Mouse (Mus musculus) heart, postnatal 0 days (tissue): ENCODE data around the gene Pigu. TPM values are rescaled to one million over a fixed set of nuclear protein-coding genes. Genes with fewer than 3 reads are reported as not detected.

Source experiments
- ATAC-seq: fragments of 200-750 bp; cut with Nextera tagmentation; 2 replicates; pipeline ENCODE4 v1.8.0; 2017; ENCODE audit warnings: low read depth, moderate number of reproducible peaks, moderate library complexity; ENCODE audit not compliant: insufficient read depth
- DNase-seq: peaks from one replicate; pipeline ENCODE4 v3.0.0-alpha.2; 2016; ENCODE audit warnings: low spot score
- H3K27ac ChIP-seq: fragments of 300-500 bp; sonication (generic); 2 replicates; pipeline ENCODE4 v1.5.1; 2014; ENCODE audit warnings: low read depth, mild to moderate bottlenecking
- H3K27me3 ChIP-seq: fragments of 300-500 bp; sonication (generic); 2 replicates; pipeline ENCODE4 v1.6.1; 2014; ENCODE audit warnings: low read length, mixed read lengths; ENCODE audit not compliant: control insufficient read depth, insufficient read depth
- H3K36me3 ChIP-seq: fragments of 300-500 bp; sonication (generic); replicated peaks from 2 replicates; pipeline ENCODE4 v1.6.1; 2014; ENCODE audit warnings: low read length, mixed read lengths; ENCODE audit not compliant: control insufficient read depth, insufficient read depth
- H3K4me1 ChIP-seq: fragments of 300-500 bp; sonication (generic); 2 replicates; pipeline ENCODE4 v1.6.1; 2014; ENCODE audit warnings: antibody characterized with exemption; ENCODE audit not compliant: control insufficient read depth, insufficient read depth
- H3K4me2 ChIP-seq: fragments of 300-500 bp; sonication (generic); 2 replicates; pipeline ENCODE4 v1.6.1; 2014; ENCODE audit warnings: low read depth, mild to moderate bottlenecking, low read length, moderate library complexity
- H3K4me3 ChIP-seq: fragments of 300-500 bp; sonication (generic); 2 replicates; pipeline ENCODE4 v1.5.1; 2014; ENCODE audit warnings: low read depth, low read length
- H3K9ac ChIP-seq: fragments of 300-500 bp; sonication (generic); replicated peaks from 2 replicates; pipeline ENCODE4 v1.6.1; 2014; ENCODE audit warnings: low read depth, low read length, mixed read lengths
- H3K9me3 ChIP-seq: fragments of 300-500 bp; sonication (generic); replicated peaks from 2 replicates; pipeline ENCODE4 v1.6.1; 2016; ENCODE audit warnings: low read length; ENCODE audit not compliant: control insufficient read depth
- CTCF ChIP-seq: IDR thresholded peaks from 2 replicates; pipeline ENCODE4 v1.5.1; 2016; ENCODE audit warnings: antibody characterized with exemption, control low read depth, low read depth
- EP300 ChIP-seq: IDR thresholded peaks from 2 replicates; pipeline ENCODE4 v1.6.1; 2016; ENCODE audit warnings: antibody characterized with exemption, low read depth
- WGBS: fragments of 180-500 bp; shearing (Covaris S2); extraction: QIAGEN DNeasy Blood & Tissue Kit; methylation state at CpG from one replicate; pipeline ENCODE4 v1.1.7; 2014; 5-methylcytosine and 5-hydroxymethylcytosine counted together
- microRNA counts: library from miRNA; unstranded; fragments of <30 nt; microRNA quantifications from one replicate; lab custom pipeline; 2015
- microRNA-seq: library from miRNA; unstranded; fragments of <30 nt; microRNA quantifications from one replicate; pipeline ENCODE4, GENCODE M21; 2016
- polyA plus RNA-seq: library from polyadenylated mRNA; unstranded; fragments of >200 nt; fragmentation: Nextera tagmentation; extraction: Ambion mirVana; gene quantifications from 2 replicates; pipeline ENCODE4 v1.2.1, GENCODE M21; 2015
- total RNA-seq: library from RNA; depleted of rRNA; stranded (reverse); fragments of >200 nt; gene quantifications from 2 replicates; pipeline ENCODE4 v1.2.3, GENCODE M21; 2014; ENCODE audit warnings: low replicate concordance; rRNA removed

Gene Pigu
- total and polyA plus RNA-seq, 2 experiments from 2014 or later = 43.3 to 43.7 TPM

GRCm38 (mm10) chr2:155236362-155236992 is 120.8 kb downstream of the Pigu start, which contains the start of gene Dynlrb1:
Dynlrb1 (plus strand) TSS chr2:155236533.
- peaks cover 25% of the 10 kb centered on the region for H3K4me1 ChIP-seq
- peak within 1 kb of the TSS; percentile 87 for H3K9ac ChIP-seq
- no peaks in the 10 kb centered on the region for H3K27me3 ChIP-seq
- peak; percentile 95 for DNase-seq
- H3K9me3 ChIP-seq = no peaks in the 10 kb centered on the region
- peak; percentile 99 for ATAC-seq
- peak within 1 kb of the TSS; percentile 94 for H3K4me3 ChIP-seq
- H3K27ac ChIP-seq = peak within 1 kb of the TSS; percentile 87
- WGBS = 0% methylated on average over 50 of the region's 50 CpGs
- 0 out of 2 replicates have a peak, but pooled peaks cover 7% of the 10 kb centered on the region for H3K36me3 ChIP-seq
- peak within 1 kb of the TSS; percentile 79 for H3K4me2 ChIP-seq
- TF ChIP-seq EP300 (no peak), CTCF (no peak)

DNA sequence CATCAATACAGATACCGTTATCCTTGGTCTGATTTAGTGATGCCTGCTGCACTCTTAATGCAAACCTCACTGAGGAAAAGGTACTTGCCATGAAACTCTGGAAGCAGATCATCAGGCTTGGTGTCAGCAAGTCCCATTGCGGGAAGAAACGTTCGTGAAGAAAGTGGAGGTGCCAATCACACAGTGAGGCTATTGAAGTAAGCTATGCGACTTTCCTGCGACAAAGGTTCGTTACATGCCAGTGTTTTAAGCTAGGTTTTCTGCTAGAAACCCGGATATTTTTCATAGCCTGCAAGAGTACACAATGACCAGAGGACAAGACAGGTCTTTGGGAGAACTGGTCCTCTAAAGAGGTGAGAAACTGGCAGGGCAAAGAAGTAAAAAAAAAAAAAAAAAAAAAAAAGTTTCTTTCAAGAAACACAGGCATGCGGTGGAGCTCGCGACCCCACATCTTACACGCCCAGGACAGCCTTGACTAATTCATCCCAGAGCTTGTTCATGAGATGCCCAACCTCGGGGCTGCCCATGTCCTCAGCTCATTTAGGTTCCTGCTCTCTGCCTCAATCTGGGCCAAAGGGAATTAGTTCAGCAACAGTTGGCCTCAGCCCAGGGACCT is 121.4 kb downstream of the Pigu start:
- 8% methylated on average over 13 of the region's 13 CpGs for WGBS
- DNase-seq = no peak

More for the DNA sequence above, 121.4 kb downstream of the Pigu start:
- peak overlapping the region; percentile 79 for H3K4me2 ChIP-seq
- H3K4me1 ChIP-seq = peaks cover 25% of the 10 kb centered on the region
- no peaks in the 10 kb centered on the region for H3K9me3 ChIP-seq
- peak overlapping the region; percentile 94 for H3K4me3 ChIP-seq
- no peak for TF ChIP-seq CTCF
- TF ChIP-seq EP300 = no peak
- peak; percentile 85 for ATAC-seq
- 0 out of 2 replicates have a peak, but pooled peaks cover 4% of the 10 kb centered on the region for H3K36me3 ChIP-seq
- H3K27me3 ChIP-seq = no peaks in the 10 kb centered on the region
- H3K9ac ChIP-seq = peak overlapping the region; percentile 87
- H3K27ac ChIP-seq = peak overlapping the region; percentile 87

MicroRNAs encoded within 50 kb of the gene (microRNA counts, 519-probe panel; counts per million panel counts)
- microRNA mmu-miR-695 (lab: Ali Mortazavi, UCI) = not detected

Small RNA genes within 50 kb of the gene (microRNA-seq; reads per million reads assigned to microRNA genes)
- gene Mir695 = not detected

Other genes with a start within 250 kb of the Pigu start
- 28.8 and 31.9 TPM in 2 replicates for gene Itch, start 223.9 kb downstream of the Pigu start, total RNA-seq
- 19.9 and 20.5 TPM in 2 replicates for gene Itch, start 223.9 kb downstream of the Pigu start, polyA plus RNA-seq
- gene Dynlrb1, start 120.9 kb downstream of the Pigu start, total RNA-seq = 159 and 215 TPM in 2 replicates
- 423 and 444 TPM in 2 replicates for gene Dynlrb1, start 120.9 kb downstream of the Pigu start, polyA plus RNA-seq
- gene Map1lc3a, start 81.1 kb downstream of the Pigu start, total RNA-seq = 673 and 815 TPM in 2 replicates
- 946 and 987 TPM in 2 replicates for gene Map1lc3a, start 81.1 kb downstream of the Pigu start, polyA plus RNA-seq
- gene Trp53inp2, start 23.6 kb upstream of the Pigu start, total RNA-seq = 348 and 401 TPM in 2 replicates
- gene Trp53inp2, start 23.6 kb upstream of the Pigu start, polyA plus RNA-seq = 197 and 202 TPM in 2 replicates
- gene Ncoa6, start 116.5 kb upstream of the Pigu start, total RNA-seq = 35.4 and 41.9 TPM in 2 replicates
- gene Ncoa6, start 116.5 kb upstream of the Pigu start, polyA plus RNA-seq = 11.4 and 13.4 TPM in 2 replicates
- 40.5 and 47.9 TPM in 2 replicates for gene Acss2, start 160.5 kb upstream of the Pigu start, total RNA-seq
- 20.1 and 22.2 TPM in 2 replicates for gene Acss2, start 160.5 kb upstream of the Pigu start, polyA plus RNA-seq
- 2.9 and 4.7 TPM in 2 replicates for gene Ggt7, start 160.8 kb upstream of the Pigu start, total RNA-seq
- gene Ggt7, start 160.8 kb upstream of the Pigu start, polyA plus RNA-seq = 0.81 and 0.98 TPM in 2 replicates
- gene Gss, start 235.4 kb upstream of the Pigu start, total RNA-seq = 32.5 and 52.3 TPM in 2 replicates
- 24.8 and 25.9 TPM in 2 replicates for gene Gss, start 235.4 kb upstream of the Pigu start, polyA plus RNA-seq